13 mouse cellular contexts compared by ENCODE assay signal in genomic region chr5:65204726-65205125, GRCm38 (mm10).
"Had no signal": no experiment of that assay in that cellular context is flagged by ENCODE, and none has a peak within 500 bp of the region (broad histone marks: within the 10 kb centered on the region; RNA-seq: fewer than 3 reads in every experiment).

No protein-coding gene starts in this region.

- H3K9me3 ChIP-seq: midbrain, embryonic 10.5 days; midbrain, embryonic 12.5 days; neural tube, embryonic 12.5 days had no signal

- H3K4me2 ChIP-seq: midbrain, embryonic 12.5 days; neural tube, embryonic 12.5 days had no signal

- ATAC-seq: midbrain, embryonic 16.5 days had no signal

- DNase-seq: lung, adult 18-20 months; lung, postnatal 10 days; lung, postnatal 4 days; midbrain, embryonic 14.5 days; right cerebral cortex, postnatal 14 days; thymus, adult 18-20 months; thymus, postnatal 14 days; thymus, postnatal 36 days had no signal

- H3K9ac ChIP-seq: midbrain, embryonic 12.5 days; neural tube, embryonic 12.5 days had no signal

- H3K4me3 ChIP-seq: midbrain, embryonic 10.5 days; midbrain, embryonic 12.5 days; myocyte; neural tube, embryonic 12.5 days had no signal

- H3K27ac ChIP-seq: midbrain, embryonic 10.5 days; midbrain, embryonic 12.5 days; neural tube, embryonic 12.5 days had no signal

- H3K27me3 ChIP-seq: midbrain, embryonic 12.5 days; neural tube, embryonic 12.5 days had no signal
